Mouse (Mus musculus): Measurements from ENCODE around the gene Gm10490.

DNA sequence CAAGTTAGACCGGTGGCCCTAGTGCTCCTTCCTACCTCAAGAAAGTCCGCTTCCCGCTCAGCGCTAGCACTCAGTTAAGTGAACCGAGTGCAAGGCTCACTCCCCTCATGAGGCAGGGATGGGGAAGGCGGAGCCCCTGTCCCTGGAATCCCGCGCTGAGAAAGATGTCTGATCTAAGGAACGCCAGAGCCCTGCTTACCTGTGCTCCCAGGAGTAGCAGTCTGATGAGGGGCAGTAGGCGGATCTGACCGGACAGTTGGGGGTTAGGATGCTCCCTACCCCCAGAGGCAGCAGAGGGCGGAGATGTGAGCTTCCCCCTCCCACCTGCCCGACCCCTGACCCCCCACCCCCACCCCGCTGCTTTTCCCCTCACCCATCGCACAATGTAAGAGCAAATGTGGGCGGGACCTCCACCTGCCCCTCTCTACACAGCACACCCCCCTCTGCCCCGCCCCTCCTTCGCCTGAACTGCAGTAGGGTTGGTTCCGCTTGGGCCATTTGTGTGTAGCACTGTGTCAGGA is 19.0 kb downstream of the Gm10490 start, which contains the start of gene Eras:
- no peak for TF ChIP-seq CTCF (IDR thresholded peaks at IDR 0.05; ENCODE audit: borderline replicate concordance, insufficient read depth, low read length)
- no peak for TF ChIP-seq POLR2A (IDR thresholded peaks at IDR 0.05; ENCODE audit: low read depth, low read length)
